Mouse (Mus musculus) stomach, embryonic 16.5 days (tissue): ENCODE results near the gene Gng12. TPM values are rescaled to one million over a fixed set of nuclear protein-coding genes. Genes with fewer than 3 reads are reported as not detected.
"Not testable (repeated sequence)": the region's sequence is repeated elsewhere in the genome, so short reads cannot be mapped to it uniquely, and the experiment has no call there.

Experiments
- ATAC-seq: fragments of 200-750 bp; cut with Nextera tagmentation; 2 replicates; pipeline ENCODE4 v1.8.0; 2017; ENCODE audit warnings: moderate number of reproducible peaks, moderate TSS enrichment; ENCODE audit not compliant: insufficient read depth, low FRiP score
- H3K27ac ChIP-seq: fragments of 300-500 bp; sonication (generic); 2 replicates; pipeline ENCODE4 v1.5.1; 2014; ENCODE audit warnings: low read length
- H3K27me3 ChIP-seq: fragments of 300-500 bp; sonication (generic); 2 replicates; pipeline ENCODE4 v1.6.1; 2014; ENCODE audit warnings: low read length, control low read depth, mixed read lengths; ENCODE audit not compliant: control insufficient read depth, insufficient read depth
- H3K36me3 ChIP-seq: fragments of 300-500 bp; sonication (generic); 2 replicates; pipeline ENCODE4 v1.6.1; 2014; ENCODE audit warnings: low read length; ENCODE audit not compliant: control insufficient read depth, insufficient read depth
- H3K4me1 ChIP-seq: fragments of 300-500 bp; sonication (generic); 2 replicates; pipeline ENCODE4 v1.6.1; 2014; ENCODE audit warnings: low read length, control low read depth, mixed read lengths; ENCODE audit not compliant: control insufficient read depth, insufficient read depth
- H3K4me2 ChIP-seq: fragments of 300-500 bp; sonication (generic); 2 replicates; pipeline ENCODE4 v1.6.1; 2014; ENCODE audit warnings: low read depth, low read length, mixed read lengths
- H3K4me3 ChIP-seq: fragments of 300-500 bp; sonication (generic); replicated peaks from 2 replicates; pipeline ENCODE4 v1.5.1; 2014; ENCODE audit warnings: mild to moderate bottlenecking, low read length
- H3K9ac ChIP-seq: fragments of 300-500 bp; sonication (generic); 2 replicates; pipeline ENCODE4 v1.6.1; 2014; ENCODE audit warnings: low read length
- H3K9me3 ChIP-seq: fragments of 300-500 bp; sonication (generic); replicated peaks from 2 replicates; pipeline ENCODE4 v1.6.1; 2016; ENCODE audit warnings: low read length, control low read depth; ENCODE audit not compliant: control insufficient read depth
- WGBS: fragments of 180-500 bp; shearing (Covaris S2); extraction: QIAGEN DNeasy Blood & Tissue Kit; methylation state at CpG from one replicate; pipeline ENCODE4 v1.1.7; 2014; 5-methylcytosine and 5-hydroxymethylcytosine counted together
- polyA plus RNA-seq: library from polyadenylated mRNA; unstranded; fragments of >200 nt; fragmentation: Nextera tagmentation; extraction: Ambion mirVana; gene quantifications from 2 replicates; pipeline ENCODE4 v1.2.1, GENCODE M21; 2015

The Gng12 gene
- polyA plus RNA-seq, 1 experiment from 2014 or later: 132 TPM

GRCm38 (mm10) chr6:67018365-67018764 is 122.2 kb downstream of the Gng12 start:
- Histone ChIP-seq H3K9ac (no peak overlapping the region), H3K9me3 (no peaks in the 10 kb centered on the region), H3K4me1 (peaks cover 9% of the 10 kb centered on the region), H3K27me3 (no peaks in the 10 kb centered on the region), H3K36me3 (no peaks in the 10 kb centered on the region), H3K4me2 (no peak overlapping the region), H3K27ac (no peak overlapping the region), H3K4me3 (no peak overlapping the region)
- WGBS: 82% methylated on average over 4 of the region's 4 CpGs
- ATAC-seq: no peak

GRCm38 (mm10) chr6:67019001-67019400 is 122.8 kb downstream of the Gng12 start:
- not testable (repeated sequence) for H3K4me2 ChIP-seq, H3K27ac ChIP-seq, H3K36me3 ChIP-seq, H3K4me3 ChIP-seq, ATAC-seq, H3K9ac ChIP-seq, H3K27me3 ChIP-seq, H3K4me1 ChIP-seq, H3K9me3 ChIP-seq
- 72% methylated on average over 7 of the region's 7 CpGs for WGBS

- H3K27ac ChIP-seq: no peak overlapping the region
- ATAC-seq: no peak
- no peak overlapping the region for H3K4me2 ChIP-seq
- no peaks in the 10 kb centered on the region for H3K36me3 ChIP-seq
- no peak overlapping the region for H3K9ac ChIP-seq
- no peaks in the 10 kb centered on the region for H3K27me3 ChIP-seq
- H3K9me3 ChIP-seq: no peaks in the 10 kb centered on the region
- no peaks in the 10 kb centered on the region for H3K4me1 ChIP-seq
- WGBS: 83% methylated on average over 5 of the region's 5 CpGs
- H3K4me3 ChIP-seq: no peak overlapping the region
These were observed 125.1 kb downstream of the Gng12 start for GRCm38 (mm10) chr6:67021308-67021707.

GRCm38 (mm10) chr6:67023729-67024128 is 127.5 kb downstream of the Gng12 start:
- Histone ChIP-seq H3K4me2 (no peak overlapping the region), H3K9ac (no peak overlapping the region), H3K36me3 (no peaks in the 10 kb centered on the region), H3K27me3 (no peaks in the 10 kb centered on the region), H3K9me3 (no peaks in the 10 kb centered on the region), H3K4me1 (no peaks in the 10 kb centered on the region), H3K4me3 (no peak overlapping the region), H3K27ac (no peak overlapping the region)
- 80% methylated on average over 4 of the region's 4 CpGs for WGBS
- ATAC-seq: no peak

GRCm38 (mm10) chr6:67026661-67027060 is 130.5 kb downstream of the Gng12 start:
- no peaks in the 10 kb centered on the region for H3K36me3 ChIP-seq
- H3K4me2 ChIP-seq: no peak overlapping the region
- H3K9me3 ChIP-seq: no peaks in the 10 kb centered on the region
- no peaks in the 10 kb centered on the region for H3K4me1 ChIP-seq
- no peak; the same call in 1 of the 2 replicates for ATAC-seq
- H3K9ac ChIP-seq: no peak overlapping the region
- H3K4me3 ChIP-seq: no peak overlapping the region
- H3K27ac ChIP-seq: no peak overlapping the region
- H3K27me3 ChIP-seq: no peaks in the 10 kb centered on the region
- WGBS: 73% methylated on average over 3 of the region's 3 CpGs

GRCm38 (mm10) chr6:67027438-67028142 is 131.4 kb downstream of the Gng12 start:
- Histone ChIP-seq H3K9me3 (no peaks in the 10 kb centered on the region), H3K4me1 (no peaks in the 10 kb centered on the region), H3K4me3 (no peak overlapping the region), H3K27me3 (no peaks in the 10 kb centered on the region), H3K4me2 (no peak overlapping the region), H3K9ac (no peak overlapping the region), H3K27ac (no peak overlapping the region), H3K36me3 (no peaks in the 10 kb centered on the region)
- ATAC-seq: no peak
- WGBS: 70% methylated on average over 9 of the region's 9 CpGs

GRCm38 (mm10) chr6:67029312-67029950 is 133.2 kb downstream of the Gng12 start:
- Histone ChIP-seq H3K9me3 (no peaks in the 10 kb centered on the region), H3K4me3 (no peak overlapping the region), H3K4me2 (no peak overlapping the region), H3K9ac (no peak overlapping the region), H3K27ac (no peak overlapping the region), H3K36me3 (no peaks in the 10 kb centered on the region), H3K27me3 (no peaks in the 10 kb centered on the region), H3K4me1 (peaks cover 3% of the 10 kb centered on the region; the same call in 1 of the 2 replicates)
- ATAC-seq: no peak
- 35% methylated on average over 5 of the region's 5 CpGs for WGBS

- no peaks in the 10 kb centered on the region for H3K27me3 ChIP-seq
- no peaks in the 10 kb centered on the region for H3K36me3 ChIP-seq
- no peak overlapping the region for H3K4me3 ChIP-seq
- H3K9me3 ChIP-seq: no peaks in the 10 kb centered on the region
- 34% methylated on average over 3 of the region's 3 CpGs for WGBS
- no peak overlapping the region for H3K9ac ChIP-seq
- no peak overlapping the region for H3K4me2 ChIP-seq
- ATAC-seq: no peak
- H3K27ac ChIP-seq: no peak overlapping the region
- H3K4me1 ChIP-seq: peaks cover 6% of the 10 kb centered on the region; the same call in 1 of the 2 replicates
These were observed 133.8 kb downstream of the Gng12 start for GRCm38 (mm10) chr6:67029987-67030386.

- H3K9me3 ChIP-seq: no peaks in the 10 kb centered on the region
- WGBS: 38% methylated on average over 2 of the region's 2 CpGs
- H3K27me3 ChIP-seq: no peaks in the 10 kb centered on the region
- H3K4me1 ChIP-seq: peaks cover 7% of the 10 kb centered on the region
- no peak overlapping the region for H3K4me2 ChIP-seq
- no peak for ATAC-seq
- H3K4me3 ChIP-seq: no peak overlapping the region
- H3K9ac ChIP-seq: no peak overlapping the region
- H3K36me3 ChIP-seq: no peaks in the 10 kb centered on the region
- no peak overlapping the region for H3K27ac ChIP-seq
These were observed 134.2 kb downstream of the Gng12 start for GRCm38 (mm10) chr6:67030416-67030815.
